Mouse (Mus musculus) heart, embryonic 14.5 days (tissue): ENCODE measurements at regions not wholly inside any gene's neighbourhood (a gene's known extent, or its start where the extent isn't known, plus 50 kb on each side); places are given as distances from the start of the nearest gene placed in this dataset.
A peak's percentile ranks its signal among the peaks of the same experiment; 100 is the strongest.

Experiments
- ATAC-seq: fragments of 200-750 bp; cut with Nextera tagmentation; 2 replicates; pipeline ENCODE4 v1.8.0; 2017; ENCODE audit warnings: low read depth, moderate TSS enrichment; ENCODE audit not compliant: insufficient number of reproducible peaks, insufficient read depth, low FRiP score
- H3K27ac ChIP-seq, 2 experiments: fragments of 200-500 bp in 1 of 2; fragments of 300-500 bp in 1 of 2; sonication (generic) in 1 of 2; replicated peaks in 1 of 2; 2 replicates each; pipeline ENCODE4 v1.5.1; 2012 to 2014; ENCODE audit warnings: low read depth in 2 of 2, low read length in 2 of 2, control low read depth in 1 of 2, mild to moderate bottlenecking in 1 of 2, mixed read lengths in 1 of 2; ENCODE audit not compliant: control insufficient read depth in 1 of 2, insufficient read depth in 1 of 2
- H3K27me3 ChIP-seq: fragments of 300-500 bp; sonication (generic); 2 replicates; pipeline ENCODE4 v1.6.1; 2014; ENCODE audit warnings: mild to moderate bottlenecking, low read length, control low read depth; ENCODE audit not compliant: control insufficient read depth, insufficient read depth
- H3K36me3 ChIP-seq: fragments of 300-500 bp; sonication (generic); 2 replicates; pipeline ENCODE4 v1.6.1; 2014; ENCODE audit warnings: mild to moderate bottlenecking, control low read depth, low read length, mixed read lengths; ENCODE audit not compliant: control insufficient read depth, insufficient read depth
- H3K4me1 ChIP-seq, 2 experiments: fragments of 200-500 bp in 1 of 2; fragments of 300-500 bp in 1 of 2; sonication (generic) in 1 of 2; 2 replicates each; pipeline ENCODE4 v1.6.1; 2012 to 2014; ENCODE audit warnings: low read length in 2 of 2, control low read depth in 1 of 2, mixed read lengths in 1 of 2; ENCODE audit not compliant: control insufficient read depth in 2 of 2, insufficient read depth in 2 of 2
- H3K4me2 ChIP-seq: fragments of 300-500 bp; sonication (generic); 2 replicates; pipeline ENCODE4 v1.6.1; 2014; ENCODE audit warnings: mild to moderate bottlenecking, low read length
- H3K4me3 ChIP-seq, 2 experiments: fragments of 200-500 bp in 1 of 2; fragments of 300-500 bp in 1 of 2; sonication (generic) in 1 of 2; 2 replicates each; pipeline ENCODE4 v1.5.1; 2012 to 2014; ENCODE audit warnings: low read length in 2 of 2, mild to moderate bottlenecking in 2 of 2, control low read depth in 1 of 2, low read depth in 1 of 2, moderate library complexity in 1 of 2; ENCODE audit not compliant: control insufficient read depth in 1 of 2, insufficient read depth in 1 of 2
- H3K9ac ChIP-seq: fragments of 300-500 bp; sonication (generic); 2 replicates; pipeline ENCODE4 v1.6.1; 2014; ENCODE audit warnings: mild to moderate bottlenecking, low read length
- H3K9me3 ChIP-seq: fragments of 300-500 bp; sonication (generic); 2 replicates; pipeline ENCODE4 v1.6.1; 2016; ENCODE audit warnings: low read length, control low read depth; ENCODE audit not compliant: control insufficient read depth
- WGBS: fragments of 180-500 bp; shearing (Covaris S2); extraction: QIAGEN DNeasy Blood & Tissue Kit; methylation state at CpG from one replicate; pipeline ENCODE4 v1.1.7; 2014; 5-methylcytosine and 5-hydroxymethylcytosine counted together

DNA sequence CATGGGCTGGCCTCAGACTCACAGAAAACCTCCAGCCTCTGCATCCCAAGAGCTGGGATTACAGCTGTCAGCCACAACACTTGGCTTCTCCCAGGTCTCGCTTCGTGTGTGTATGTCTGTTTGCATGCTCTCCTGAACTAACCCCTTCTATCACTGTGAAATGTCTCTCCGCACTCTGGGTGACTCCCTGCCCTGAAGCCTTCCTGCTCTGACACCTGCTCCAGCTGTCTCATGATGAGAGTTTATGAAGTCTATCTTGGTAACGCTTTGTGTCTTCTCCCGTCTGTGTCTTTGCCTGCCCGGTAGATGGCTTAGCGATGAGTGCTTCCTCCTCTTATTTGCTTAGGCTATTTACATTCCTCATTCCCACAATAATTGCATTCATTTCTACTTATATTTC is 133.0 kb downstream of the Ndufa10 start:
- Histone ChIP-seq H3K4me3 (no peak overlapping the region), H3K27ac (no peak overlapping the region), H3K9ac (no peak overlapping the region), H3K4me1 (peaks cover 21 to 25% of the 10 kb centered on the region in 2 experiments), H3K36me3 (no peaks in the 10 kb centered on the region), H3K4me2 (no peak overlapping the region), H3K27me3 (no peaks in the 10 kb centered on the region), H3K9me3 (peaks cover 4% of the 10 kb centered on the region; the same call in 1 of the 2 replicates)
- no peak for ATAC-seq
- 65% methylated on average over 7 of the region's 7 CpGs for WGBS

GRCm38 (mm10) chr1:92338589-92338988 is 135.1 kb downstream of the Ndufa10 start:
- H3K36me3 ChIP-seq = no peaks in the 10 kb centered on the region
- no peak overlapping the region for H3K9ac ChIP-seq
- no peak for ATAC-seq
- H3K9me3 ChIP-seq = peaks cover 8% of the 10 kb centered on the region; the same call in 1 of the 2 replicates
- H3K4me1 ChIP-seq = peaks cover 16 to 20% of the 10 kb centered on the region in 2 experiments
- H3K27ac ChIP-seq = peak overlapping the region in 1 of 2 experiments; percentile 82; a peak in 1 of 4 replicates
- WGBS = 73% methylated on average over 1 of the region's 1 CpGs
- no peaks in the 10 kb centered on the region for H3K27me3 ChIP-seq
- no peak overlapping the region for H3K4me2 ChIP-seq
- H3K4me3 ChIP-seq = no peak overlapping the region

DNA sequence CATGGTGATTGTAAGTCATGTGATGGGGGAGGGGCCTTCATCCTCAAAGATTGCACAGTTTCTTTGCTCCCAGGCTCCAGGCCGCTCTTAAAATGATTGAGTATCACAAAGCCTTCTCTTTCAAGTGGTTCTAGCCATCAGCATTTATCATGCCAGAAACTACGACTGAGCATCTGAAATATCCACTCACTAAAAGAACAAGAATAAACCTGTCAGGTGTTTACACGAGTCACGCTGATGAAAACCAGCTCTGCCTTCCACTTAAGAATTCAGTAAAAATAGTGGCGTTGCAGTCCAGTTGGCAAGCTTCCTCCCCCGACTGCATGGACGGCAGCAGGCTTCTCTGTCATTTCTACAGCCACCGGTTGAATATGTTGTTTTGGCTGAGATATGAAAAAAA is 136.2 kb downstream of the Ndufa10 start:
- Histone ChIP-seq H3K36me3 (no peaks in the 10 kb centered on the region), H3K9ac (no peak overlapping the region), H3K4me3 (no peak overlapping the region), H3K9me3 (peaks cover 8% of the 10 kb centered on the region; the same call in 1 of the 2 replicates), H3K4me1 (peaks cover 9 to 13% of the 10 kb centered on the region in 2 experiments), H3K27ac (peak overlapping the region; percentile 25 to 78; a peak in 3 of 4 replicates), H3K4me2 (0 out of 2 replicates have a peak overlapping the region, but pooled peaks have one; percentile 5), H3K27me3 (no peaks in the 10 kb centered on the region)
- peak; percentile 52 for ATAC-seq
- 16% methylated on average over 8 of the region's 8 CpGs for WGBS

GRCm38 (mm10) chr1:92332248-92332584 is 136.7 kb upstream of the Hdac4 start:
- H3K4me2 ChIP-seq = no peak overlapping the region
- H3K27me3 ChIP-seq = no peaks in the 10 kb centered on the region
- no peaks in the 10 kb centered on the region for H3K36me3 ChIP-seq
- no peak overlapping the region for H3K4me3 ChIP-seq
- no peak overlapping the region for H3K9ac ChIP-seq
- 0 out of 2 replicates have a peak, but pooled peaks cover 3% of the 10 kb centered on the region for H3K9me3 ChIP-seq
- peaks cover 2 to 7% of the 10 kb centered on the region in 2 experiments; a peak in 2 of 4 replicates for H3K4me1 ChIP-seq
- no peak for ATAC-seq
- whole genome bisulfite sequencing = 74% methylated on average over 7 of the region's 7 CpGs
- H3K27ac ChIP-seq = no peak overlapping the region

GRCm38 (mm10) chr1:92331559-92332247 is 136.2 kb upstream of the Hdac4 start:
- no peaks in the 10 kb centered on the region for H3K36me3 ChIP-seq
- H3K4me3 ChIP-seq = no peak overlapping the region
- no peak overlapping the region for H3K27ac ChIP-seq
- H3K4me2 ChIP-seq = no peak overlapping the region
- H3K9ac ChIP-seq = no peak overlapping the region
- no peaks in the 10 kb centered on the region for H3K27me3 ChIP-seq
- H3K9me3 ChIP-seq = 0 out of 2 replicates have a peak, but pooled peaks cover 3% of the 10 kb centered on the region
- H3K4me1 ChIP-seq = peaks cover 2 to 3% of the 10 kb centered on the region in 2 experiments; a peak in 2 of 4 replicates
- WGBS = 77% methylated on average over 5 of the region's 5 CpGs
- no peak for ATAC-seq

DNA sequence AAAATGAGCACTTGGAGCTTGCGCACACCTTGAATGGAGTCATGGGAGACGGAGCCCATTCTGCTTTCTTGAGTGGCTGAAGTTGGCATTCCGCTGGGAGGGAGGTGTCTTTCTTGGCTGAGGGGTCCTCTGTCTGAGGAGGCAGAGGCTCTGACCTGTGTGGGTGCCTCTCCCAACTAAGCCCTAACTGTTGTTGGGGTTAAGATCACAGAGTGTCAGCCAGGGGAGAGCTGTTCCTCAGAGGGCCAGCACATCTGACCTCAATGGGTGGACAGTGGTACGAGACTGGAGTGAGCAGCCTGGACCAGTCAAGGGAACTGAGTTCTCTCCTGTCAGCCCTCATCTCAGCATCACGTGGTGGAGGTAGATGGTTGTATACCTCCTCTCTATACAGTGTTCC is 134.7 kb upstream of the Hdac4 start:
- WGBS = 78% methylated on average over 5 of the region's 5 CpGs
- Histone ChIP-seq H3K27ac (no peak overlapping the region), H3K4me2 (no peak overlapping the region), H3K36me3 (no peaks in the 10 kb centered on the region), H3K27me3 (no peaks in the 10 kb centered on the region), H3K9me3 (0 out of 2 replicates have a peak, but pooled peaks cover 3% of the 10 kb centered on the region), H3K4me3 (no peak overlapping the region), H3K9ac (no peak overlapping the region), H3K4me1 (peaks cover 2 to 3% of the 10 kb centered on the region in 2 experiments; a peak in 2 of 4 replicates)
- ATAC-seq = no peak

DNA sequence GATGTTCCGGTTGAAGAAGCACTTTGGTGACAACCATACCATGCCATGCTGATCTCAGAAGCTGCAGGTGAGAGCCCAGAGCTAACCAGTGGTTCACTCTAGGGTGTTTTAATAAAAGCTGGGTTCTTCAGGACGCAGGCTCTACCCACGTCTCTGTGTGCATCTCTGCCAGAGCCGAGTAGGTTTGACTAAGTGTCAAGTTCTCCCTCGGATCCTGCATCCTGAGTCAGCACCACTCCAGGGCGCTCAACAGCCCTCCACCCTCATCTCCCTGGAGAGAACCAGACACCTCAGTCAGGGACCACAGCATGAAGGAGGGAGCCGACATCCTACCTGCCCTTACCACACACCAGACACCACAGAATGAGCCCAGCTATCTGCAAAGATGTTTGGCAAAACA is 134.0 kb upstream of the Hdac4 start:
- H3K36me3 ChIP-seq = no peaks in the 10 kb centered on the region
- 76% methylated on average over 7 of the region's 7 CpGs for WGBS
- no peak for ATAC-seq
- no peak overlapping the region for H3K9ac ChIP-seq
- H3K27me3 ChIP-seq = no peaks in the 10 kb centered on the region
- no peak overlapping the region for H3K27ac ChIP-seq
- no peak overlapping the region for H3K4me3 ChIP-seq
- H3K4me1 ChIP-seq = peaks cover 2 to 3% of the 10 kb centered on the region in 2 experiments; a peak in 2 of 4 replicates
- H3K4me2 ChIP-seq = no peak overlapping the region
- 0 out of 2 replicates have a peak, but pooled peaks cover 3% of the 10 kb centered on the region for H3K9me3 ChIP-seq
